Mouse (Mus musculus): ENCODE measurements at regions not wholly inside any gene's neighbourhood (a gene's known extent, or its start where the extent isn't known, plus 50 kb on each side); places are given as distances from the start of the nearest gene placed in this dataset.
"Not testable (repeated sequence)": the region's sequence is repeated elsewhere in the genome, so short reads cannot be mapped to it uniquely, and the experiment has no call there.

GRCm38 (mm10) chr2:63706643-63707042, 391.2 kb downstream of the Fign start:
- Histone ChIP-seq H3K4me3 (ENCODE audit: low read depth, low read length) (no peak overlapping the region), H3K9ac (ENCODE audit: low read depth, low read length) (no peak overlapping the region), H3K4me2 (ENCODE audit: low read depth, low read length) (no peak overlapping the region), H3K27ac (replicated peaks; ENCODE audit: low read depth, low read length) (no peak overlapping the region), H3K27me3 (replicated peaks; ENCODE audit: control insufficient read depth, insufficient read depth, low read length) (no peaks in the 10 kb centered on the region), H3K4me1 (ENCODE audit: control insufficient read depth, insufficient read depth, low read length) (peaks cover 11% of the 10 kb centered on the region; the same call in 1 of the 2 replicates), H3K36me3 (ENCODE audit: control insufficient read depth, insufficient read depth, low read length) (no peaks in the 10 kb centered on the region), H3K9me3 (ENCODE audit: control insufficient read depth, low read length) (no peaks in the 10 kb centered on the region)
- DNase-seq (ENCODE audit: low spot score) (no peak), ATAC-seq (ENCODE audit: low read depth) (no peak)

- Histone ChIP-seq H3K9me3 (ENCODE audit: control insufficient read depth, low read length) (no peaks in the 10 kb centered on the region), H3K4me1 (ENCODE audit: control insufficient read depth, insufficient read depth, low read length) (peaks cover 11% of the 10 kb centered on the region; the same call in 1 of the 2 replicates), H3K36me3 (ENCODE audit: control insufficient read depth, insufficient read depth, low read length) (no peaks in the 10 kb centered on the region), H3K4me3 (ENCODE audit: low read depth, low read length) (no peak overlapping the region), H3K27ac (replicated peaks; ENCODE audit: low read depth, low read length) (no peak overlapping the region), H3K27me3 (replicated peaks; ENCODE audit: control insufficient read depth, insufficient read depth, low read length) (no peaks in the 10 kb centered on the region), H3K9ac (ENCODE audit: low read depth, low read length) (no peak overlapping the region), H3K4me2 (ENCODE audit: low read depth, low read length) (no peak overlapping the region)
- WGBS, result 55% methylated on average over 3 of the region's 3 CpGs
- ATAC-seq (ENCODE audit: low read depth), result peak; percentile 74
- peak; percentile 45 for DNase-seq (ENCODE audit: low spot score)
Observed at GRCm38 (mm10) chr2:63706183-63706582, 391.7 kb downstream of the Fign start.

GRCm38 (mm10) chr2:63702333-63703096, 395.3 kb downstream of the Fign start:
- H3K9ac ChIP-seq (ENCODE audit: low read depth, low read length), result peak overlapping the region; percentile 56
- H3K4me2 ChIP-seq (ENCODE audit: low read depth, low read length), result peak overlapping the region; percentile 76
- WGBS, result 2% methylated on average over 17 of the region's 22 CpGs
- H3K36me3 ChIP-seq (ENCODE audit: control insufficient read depth, insufficient read depth, low read length), result no peaks in the 10 kb centered on the region
- H3K4me3 ChIP-seq (ENCODE audit: low read depth, low read length), result peak overlapping the region; percentile 38
- ATAC-seq (ENCODE audit: low read depth) (peak; percentile 95), DNase-seq (ENCODE audit: low spot score) (peak; percentile 91)
- peaks cover 11% of the 10 kb centered on the region; the same call in 1 of the 2 replicates for H3K4me1 ChIP-seq (ENCODE audit: control insufficient read depth, insufficient read depth, low read length)
- no peaks in the 10 kb centered on the region for H3K27me3 ChIP-seq (replicated peaks; ENCODE audit: control insufficient read depth, insufficient read depth, low read length)
- peak overlapping the region; percentile 49 for H3K27ac ChIP-seq (replicated peaks; ENCODE audit: low read depth, low read length)
- H3K9me3 ChIP-seq (ENCODE audit: control insufficient read depth, low read length), result no peaks in the 10 kb centered on the region

GRCm38 (mm10) chr2:63701861-63702260, 396.0 kb downstream of the Fign start:
- Histone ChIP-seq H3K9ac (ENCODE audit: low read depth, low read length) (no peak overlapping the region), H3K27ac (replicated peaks; ENCODE audit: low read depth, low read length) (no peak overlapping the region), H3K4me2 (ENCODE audit: low read depth, low read length) (peak overlapping the region; percentile 76), H3K36me3 (ENCODE audit: control insufficient read depth, insufficient read depth, low read length) (no peaks in the 10 kb centered on the region), H3K9me3 (ENCODE audit: control insufficient read depth, low read length) (no peaks in the 10 kb centered on the region), H3K27me3 (replicated peaks; ENCODE audit: control insufficient read depth, insufficient read depth, low read length) (no peaks in the 10 kb centered on the region), H3K4me1 (ENCODE audit: control insufficient read depth, insufficient read depth, low read length) (peaks cover 11% of the 10 kb centered on the region; the same call in 1 of the 2 replicates), H3K4me3 (ENCODE audit: low read depth, low read length) (peak overlapping the region; percentile 38)
- WGBS, result 46% methylated on average over 13 of the region's 13 CpGs
- DNase-seq (ENCODE audit: low spot score) (no peak), ATAC-seq (ENCODE audit: low read depth) (no peak)

- H3K4me3 ChIP-seq (ENCODE audit: low read depth, low read length), result no peak overlapping the region
- no peak overlapping the region for H3K27ac ChIP-seq (replicated peaks; ENCODE audit: low read depth, low read length)
- H3K27me3 ChIP-seq (replicated peaks; ENCODE audit: control insufficient read depth, insufficient read depth, low read length), result no peaks in the 10 kb centered on the region
- ATAC-seq (ENCODE audit: low read depth), result peak; percentile 53; the same call in 1 of the 2 replicates
- no peaks in the 10 kb centered on the region for H3K36me3 ChIP-seq (ENCODE audit: control insufficient read depth, insufficient read depth, low read length)
- no peaks in the 10 kb centered on the region for H3K9me3 ChIP-seq (ENCODE audit: control insufficient read depth, low read length)
- no peak overlapping the region for H3K4me2 ChIP-seq (ENCODE audit: low read depth, low read length)
- WGBS, result 18% methylated on average over 3 of the region's 3 CpGs
- H3K4me1 ChIP-seq (ENCODE audit: control insufficient read depth, insufficient read depth, low read length), result peaks cover 11% of the 10 kb centered on the region; the same call in 1 of the 2 replicates
- no peak overlapping the region for H3K9ac ChIP-seq (ENCODE audit: low read depth, low read length)
- DNase-seq (ENCODE audit: low spot score), result peak; percentile 86
Observed at GRCm38 (mm10) chr2:63700255-63700654, 397.6 kb downstream of the Fign start.

- H3K27me3 ChIP-seq (replicated peaks; ENCODE audit: control insufficient read depth, insufficient read depth, low read length), result no peaks in the 10 kb centered on the region
- no peak overlapping the region for H3K4me2 ChIP-seq (ENCODE audit: low read depth, low read length)
- H3K4me3 ChIP-seq (ENCODE audit: low read depth, low read length), result no peak overlapping the region
- H3K27ac ChIP-seq (replicated peaks; ENCODE audit: low read depth, low read length), result no peak overlapping the region
- no peak overlapping the region for H3K9ac ChIP-seq (ENCODE audit: low read depth, low read length)
- ATAC-seq (ENCODE audit: low read depth) (peak; percentile 92; the same call in 1 of the 2 replicates), DNase-seq (ENCODE audit: low spot score) (peak; percentile 15)
- no peaks in the 10 kb centered on the region for H3K36me3 ChIP-seq (ENCODE audit: control insufficient read depth, insufficient read depth, low read length)
- no peaks in the 10 kb centered on the region for H3K9me3 ChIP-seq (ENCODE audit: control insufficient read depth, low read length)
- H3K4me1 ChIP-seq (ENCODE audit: control insufficient read depth, insufficient read depth, low read length), result no peaks in the 10 kb centered on the region
- WGBS, result 54% methylated on average over 3 of the region's 3 CpGs
Observed at GRCm38 (mm10) chr2:63669700-63670099, 428.1 kb downstream of the Fign start.

- Histone ChIP-seq H3K27me3 (replicated peaks; ENCODE audit: control insufficient read depth, insufficient read depth, low read length) (no peaks in the 10 kb centered on the region), H3K9me3 (ENCODE audit: control insufficient read depth, low read length) (no peaks in the 10 kb centered on the region), H3K4me2 (ENCODE audit: low read depth, low read length) (no peak overlapping the region), H3K36me3 (ENCODE audit: control insufficient read depth, insufficient read depth, low read length) (no peaks in the 10 kb centered on the region), H3K27ac (replicated peaks; ENCODE audit: low read depth, low read length) (no peak overlapping the region), H3K4me1 (ENCODE audit: control insufficient read depth, insufficient read depth, low read length) (no peaks in the 10 kb centered on the region), H3K4me3 (ENCODE audit: low read depth, low read length) (no peak overlapping the region), H3K9ac (ENCODE audit: low read depth, low read length) (no peak overlapping the region)
- DNase-seq (ENCODE audit: low spot score), result no peak
- no peak for ATAC-seq (ENCODE audit: low read depth)
- 72% methylated on average over 7 of the region's 7 CpGs for WGBS
Observed at GRCm38 (mm10) chr2:63668784-63669183, 429.1 kb downstream of the Fign start.

GRCm38 (mm10) chr2:63659947-63660346, 437.9 kb downstream of the Fign start:
- H3K27me3 ChIP-seq (replicated peaks; ENCODE audit: control insufficient read depth, insufficient read depth, low read length); DNase-seq (ENCODE audit: low spot score); H3K36me3 ChIP-seq (ENCODE audit: control insufficient read depth, insufficient read depth, low read length); H3K9me3 ChIP-seq (ENCODE audit: control insufficient read depth, low read length); H3K4me2 ChIP-seq (ENCODE audit: low read depth, low read length); ATAC-seq (ENCODE audit: low read depth); H3K4me3 ChIP-seq (ENCODE audit: low read depth, low read length); H3K27ac ChIP-seq (replicated peaks; ENCODE audit: low read depth, low read length); H3K4me1 ChIP-seq (ENCODE audit: control insufficient read depth, insufficient read depth, low read length); H3K9ac ChIP-seq (ENCODE audit: low read depth, low read length): not testable (repeated sequence)
- 82% methylated on average over 2 of the region's 2 CpGs for WGBS
